Mouse (Mus musculus): ENCODE data around the gene Rpl11. TPM values are rescaled to one million over a fixed set of nuclear protein-coding genes. Genes with fewer than 3 reads are reported as not detected.

Rpl11 gene
- polyA plus RNA-seq, 1 experiment = 1,581 TPM

- Histone ChIP-seq H3K4me1 (ENCODE audit: control insufficient read depth, insufficient read depth, low read length) (peaks cover 5% of the 10 kb centered on the region), H3K27me3 (ENCODE audit: control insufficient read depth, insufficient read depth, low read length, poor library complexity, severe bottlenecking) (no peaks in the 10 kb centered on the region), H3K9me3 (replicated peaks; ENCODE audit: control insufficient read depth, insufficient read depth, low read length, poor library complexity, severe bottlenecking) (0 out of 2 replicates have a peak, but pooled peaks cover 2% of the 10 kb centered on the region), H3K27ac (ENCODE audit: insufficient read depth, low read length) (no peak overlapping the region), H3K4me3 (ENCODE audit: low read depth, low read length) (no peak overlapping the region), H3K9ac (ENCODE audit: low read depth, poor library complexity, severe bottlenecking) (no peak overlapping the region), H3K36me3 (ENCODE audit: control insufficient read depth, insufficient read depth, low read length, poor library complexity, severe bottlenecking) (no peaks in the 10 kb centered on the region)
- TF ChIP-seq CTCF (IDR thresholded peaks at IDR 0.05; ENCODE audit: low read depth, low read length) (no peak), EP300 (IDR thresholded peaks at IDR 0.05; ENCODE audit: insufficient read depth, low read depth, low read length) (no peak), POLR2A (IDR thresholded peaks at IDR 0.05; ENCODE audit: insufficient read depth, low read length) (no peak)
Measured at GRCm38 (mm10) chr4:136094519-136095219, 41.4 kb upstream of the Rpl11 start.

GRCm38 (mm10) chr4:136092498-136092897 lies 39.3 kb upstream of the Rpl11 start:
- Histone ChIP-seq H3K27ac (ENCODE audit: insufficient read depth, low read length) (no peak overlapping the region), H3K9me3 (replicated peaks; ENCODE audit: control insufficient read depth, insufficient read depth, low read length, poor library complexity, severe bottlenecking) (0 out of 2 replicates have a peak, but pooled peaks cover 2% of the 10 kb centered on the region), H3K4me3 (ENCODE audit: low read depth, low read length) (no peak overlapping the region), H3K4me1 (ENCODE audit: control insufficient read depth, insufficient read depth, low read length) (peaks cover 6% of the 10 kb centered on the region), H3K36me3 (ENCODE audit: control insufficient read depth, insufficient read depth, low read length, poor library complexity, severe bottlenecking) (no peaks in the 10 kb centered on the region), H3K27me3 (ENCODE audit: control insufficient read depth, insufficient read depth, low read length, poor library complexity, severe bottlenecking) (no peaks in the 10 kb centered on the region), H3K9ac (ENCODE audit: low read depth, poor library complexity, severe bottlenecking) (no peak overlapping the region)
- TF ChIP-seq EP300 (IDR thresholded peaks at IDR 0.05; ENCODE audit: insufficient read depth, low read depth, low read length) (no peak), CTCF (IDR thresholded peaks at IDR 0.05; ENCODE audit: low read depth, low read length) (peak; percentile 43), POLR2A (IDR thresholded peaks at IDR 0.05; ENCODE audit: insufficient read depth, low read length) (no peak)

DNA sequence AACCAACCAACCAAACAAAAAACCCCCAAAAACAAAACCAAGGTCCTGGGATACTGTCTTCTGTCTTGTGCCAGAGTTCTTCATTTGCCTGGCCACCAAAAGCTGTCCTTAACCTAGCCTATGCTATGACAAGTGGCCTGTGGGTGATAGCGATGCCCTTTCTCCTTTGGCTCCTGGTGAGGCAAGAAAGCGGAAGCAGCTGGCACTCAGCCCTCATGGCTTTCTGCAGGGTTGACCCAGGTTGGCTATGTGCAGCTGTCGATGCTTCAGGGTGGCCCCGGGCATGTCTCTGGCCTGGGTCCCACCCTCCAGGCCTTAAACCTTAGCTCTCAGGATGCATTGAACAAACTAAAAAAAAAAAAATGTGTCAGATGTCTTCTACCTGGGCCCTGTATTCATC lies 38.1 kb upstream of the Rpl11 start:
- no peaks in the 10 kb centered on the region for H3K36me3 ChIP-seq (ENCODE audit: control insufficient read depth, insufficient read depth, low read length, poor library complexity, severe bottlenecking)
- no peaks in the 10 kb centered on the region for H3K27me3 ChIP-seq (ENCODE audit: control insufficient read depth, insufficient read depth, low read length, poor library complexity, severe bottlenecking)
- TF ChIP-seq POLR2A (IDR thresholded peaks at IDR 0.05; ENCODE audit: insufficient read depth, low read length) (no peak), CTCF (IDR thresholded peaks at IDR 0.05; ENCODE audit: low read depth, low read length) (no peak), EP300 (IDR thresholded peaks at IDR 0.05; ENCODE audit: insufficient read depth, low read depth, low read length) (no peak)
- peaks cover 6% of the 10 kb centered on the region for H3K4me1 ChIP-seq (ENCODE audit: control insufficient read depth, insufficient read depth, low read length)
- H3K9me3 ChIP-seq (replicated peaks; ENCODE audit: control insufficient read depth, insufficient read depth, low read length, poor library complexity, severe bottlenecking) = 0 out of 2 replicates have a peak, but pooled peaks cover 2% of the 10 kb centered on the region
- H3K9ac ChIP-seq (ENCODE audit: low read depth, poor library complexity, severe bottlenecking) = no peak overlapping the region
- H3K4me3 ChIP-seq (ENCODE audit: low read depth, low read length) = no peak overlapping the region
- no peak overlapping the region for H3K27ac ChIP-seq (ENCODE audit: insufficient read depth, low read length)

- H3K27me3 ChIP-seq (ENCODE audit: control insufficient read depth, insufficient read depth, low read length, poor library complexity, severe bottlenecking) = no peaks in the 10 kb centered on the region
- H3K9me3 ChIP-seq (replicated peaks; ENCODE audit: control insufficient read depth, insufficient read depth, low read length, poor library complexity, severe bottlenecking) = 0 out of 2 replicates have a peak, but pooled peaks cover 2% of the 10 kb centered on the region
- H3K9ac ChIP-seq (ENCODE audit: low read depth, poor library complexity, severe bottlenecking) = no peak overlapping the region
- no peak overlapping the region for H3K4me3 ChIP-seq (ENCODE audit: low read depth, low read length)
- no peak for TF ChIP-seq CTCF (IDR thresholded peaks at IDR 0.05; ENCODE audit: low read depth, low read length)
- TF ChIP-seq EP300 (IDR thresholded peaks at IDR 0.05; ENCODE audit: insufficient read depth, low read depth, low read length) = no peak
- TF ChIP-seq POLR2A (IDR thresholded peaks at IDR 0.05; ENCODE audit: insufficient read depth, low read length) = no peak
- peaks cover 6% of the 10 kb centered on the region for H3K4me1 ChIP-seq (ENCODE audit: control insufficient read depth, insufficient read depth, low read length)
- no peaks in the 10 kb centered on the region for H3K36me3 ChIP-seq (ENCODE audit: control insufficient read depth, insufficient read depth, low read length, poor library complexity, severe bottlenecking)
- H3K27ac ChIP-seq (ENCODE audit: insufficient read depth, low read length) = no peak overlapping the region
Measured at GRCm38 (mm10) chr4:136089748-136090583, 36.7 kb upstream of the Rpl11 start.

DNA sequence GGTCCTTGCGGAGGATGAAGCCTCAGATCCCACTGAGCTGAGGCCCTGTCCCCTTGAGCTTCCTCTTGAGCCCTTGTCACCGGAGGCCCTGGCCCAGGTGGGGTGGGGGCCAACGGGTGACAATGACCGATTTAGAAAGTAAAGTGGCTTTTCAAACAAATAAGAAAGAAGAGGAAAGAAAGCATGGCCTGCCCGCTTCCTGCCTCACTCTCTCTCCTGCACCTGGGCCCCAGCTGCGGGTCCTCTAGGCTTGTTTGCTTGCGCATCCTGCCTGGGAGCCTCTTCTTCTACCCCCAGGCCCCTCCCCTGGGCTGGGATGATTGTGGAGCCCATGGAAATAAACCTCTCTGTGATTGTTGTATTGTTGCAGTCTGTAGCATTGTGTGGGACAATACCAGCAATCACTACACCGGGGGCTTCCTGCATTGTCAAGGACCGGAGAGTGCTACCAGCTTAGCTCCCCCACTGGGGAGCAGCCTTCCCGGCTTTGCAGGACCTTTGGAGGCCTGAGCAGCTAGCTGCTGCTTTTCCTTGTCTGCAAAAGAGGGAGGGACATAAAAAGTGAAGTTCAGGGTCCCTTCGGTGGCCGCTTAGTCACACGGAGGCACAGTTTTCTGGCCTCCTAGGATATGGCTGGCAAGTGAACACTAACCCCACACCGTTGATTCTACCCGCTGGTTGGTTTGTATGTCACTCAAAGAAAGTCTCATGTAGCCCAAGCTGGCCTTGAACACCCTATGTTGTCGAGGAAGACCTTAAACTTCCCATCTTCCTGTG lies 35.9 kb upstream of the Rpl11 start:
- Histone ChIP-seq H3K4me1 (ENCODE audit: control insufficient read depth, insufficient read depth, low read length) (peaks cover 8% of the 10 kb centered on the region), H3K9me3 (replicated peaks; ENCODE audit: control insufficient read depth, insufficient read depth, low read length, poor library complexity, severe bottlenecking) (0 out of 2 replicates have a peak, but pooled peaks cover 2% of the 10 kb centered on the region), H3K36me3 (ENCODE audit: control insufficient read depth, insufficient read depth, low read length, poor library complexity, severe bottlenecking) (no peaks in the 10 kb centered on the region), H3K4me3 (ENCODE audit: low read depth, low read length) (no peak overlapping the region), H3K9ac (ENCODE audit: low read depth, poor library complexity, severe bottlenecking) (no peak overlapping the region), H3K27ac (ENCODE audit: insufficient read depth, low read length) (no peak overlapping the region), H3K27me3 (ENCODE audit: control insufficient read depth, insufficient read depth, low read length, poor library complexity, severe bottlenecking) (no peaks in the 10 kb centered on the region)
- no peak for TF ChIP-seq CTCF (IDR thresholded peaks at IDR 0.05; ENCODE audit: low read depth, low read length)
- no peak for TF ChIP-seq POLR2A (IDR thresholded peaks at IDR 0.05; ENCODE audit: insufficient read depth, low read length)
- TF ChIP-seq EP300 (IDR thresholded peaks at IDR 0.05; ENCODE audit: insufficient read depth, low read depth, low read length) = no peak; the same call in 1 of the 2 replicates

All from ES-Bruce4 (cell line).